Mouse (Mus musculus): Measurements from ENCODE around the gene Med26. TPM values are rescaled to one million over a fixed set of nuclear protein-coding genes. Genes with fewer than 3 reads are reported as not detected.

Gene Med26
- polyA plus RNA-seq, 1 experiment from 2014 or later: 14.8 TPM

GRCm38 (mm10) chr8:72577941-72578340, 29.9 kb upstream of the Med26 start:
- H3K9me3 ChIP-seq (ENCODE audit: control insufficient read depth, low read length): no peaks in the 10 kb centered on the region
- H3K36me3 ChIP-seq (ENCODE audit: control insufficient read depth, insufficient read depth, low read length): no peaks in the 10 kb centered on the region
- no peak overlapping the region for H3K9ac ChIP-seq (ENCODE audit: low read length)
- WGBS: 83% methylated on average over 1 of the region's 1 CpGs
- H3K27me3 ChIP-seq (ENCODE audit: control insufficient read depth, insufficient read depth, low read length): no peaks in the 10 kb centered on the region
- no peak overlapping the region for H3K4me3 ChIP-seq (ENCODE audit: low read depth, low read length)
- ATAC-seq (ENCODE audit: insufficient number of reproducible peaks, low FRiP score, low TSS enrichment, low read depth): no peak
- no peaks in the 10 kb centered on the region for H3K4me1 ChIP-seq (ENCODE audit: control insufficient read depth, insufficient read depth, low read length)
- no peak overlapping the region for H3K4me2 ChIP-seq (ENCODE audit: low read depth, severe bottlenecking)
- no peak for DNase-seq (ENCODE audit: low spot score)
- H3K27ac ChIP-seq (replicated peaks; ENCODE audit: low read depth, low read length): no peak overlapping the region

- no peak for DNase-seq (ENCODE audit: low spot score)
- Histone ChIP-seq H3K4me1 (ENCODE audit: control insufficient read depth, insufficient read depth, low read length) (peaks cover 3% of the 10 kb centered on the region; the same call in 1 of the 2 replicates), H3K9me3 (ENCODE audit: control insufficient read depth, low read length) (no peaks in the 10 kb centered on the region), H3K27me3 (ENCODE audit: control insufficient read depth, insufficient read depth, low read length) (no peaks in the 10 kb centered on the region), H3K4me3 (ENCODE audit: low read depth, low read length) (no peak overlapping the region), H3K9ac (ENCODE audit: low read length) (no peak overlapping the region), H3K4me2 (ENCODE audit: low read depth, severe bottlenecking) (no peak overlapping the region), H3K27ac (replicated peaks; ENCODE audit: low read depth, low read length) (no peak overlapping the region), H3K36me3 (ENCODE audit: control insufficient read depth, insufficient read depth, low read length) (no peaks in the 10 kb centered on the region)
- WGBS: 80% methylated on average over 3 of the region's 3 CpGs
- no peak for ATAC-seq (ENCODE audit: insufficient number of reproducible peaks, low FRiP score, low TSS enrichment, low read depth)
Measured at GRCm38 (mm10) chr8:72577266-72577665, 29.2 kb upstream of the Med26 start.

- Histone ChIP-seq H3K9me3 (ENCODE audit: control insufficient read depth, low read length) (no peaks in the 10 kb centered on the region), H3K4me1 (ENCODE audit: control insufficient read depth, insufficient read depth, low read length) (peaks cover 3% of the 10 kb centered on the region; the same call in 1 of the 2 replicates), H3K4me3 (ENCODE audit: low read depth, low read length) (no peak overlapping the region), H3K36me3 (ENCODE audit: control insufficient read depth, insufficient read depth, low read length) (no peaks in the 10 kb centered on the region), H3K9ac (ENCODE audit: low read length) (no peak overlapping the region), H3K27me3 (ENCODE audit: control insufficient read depth, insufficient read depth, low read length) (no peaks in the 10 kb centered on the region), H3K27ac (replicated peaks; ENCODE audit: low read depth, low read length) (no peak overlapping the region), H3K4me2 (ENCODE audit: low read depth, severe bottlenecking) (no peak overlapping the region)
- ATAC-seq (ENCODE audit: insufficient number of reproducible peaks, low FRiP score, low TSS enrichment, low read depth) (no peak), DNase-seq (ENCODE audit: low spot score) (no peak)
- WGBS: 91% methylated on average over 6 of the region's 6 CpGs
Measured at GRCm38 (mm10) chr8:72575915-72576314, 27.8 kb upstream of the Med26 start.

GRCm38 (mm10) chr8:72573450-72573849, 25.4 kb upstream of the Med26 start:
- no peaks in the 10 kb centered on the region; the same call in 1 of the 2 replicates for H3K36me3 ChIP-seq (ENCODE audit: control insufficient read depth, insufficient read depth, low read length)
- no peaks in the 10 kb centered on the region for H3K9me3 ChIP-seq (ENCODE audit: control insufficient read depth, low read length)
- no peak overlapping the region for H3K9ac ChIP-seq (ENCODE audit: low read length)
- H3K4me3 ChIP-seq (ENCODE audit: low read depth, low read length): no peak overlapping the region
- H3K27me3 ChIP-seq (ENCODE audit: control insufficient read depth, insufficient read depth, low read length): no peaks in the 10 kb centered on the region
- H3K4me2 ChIP-seq (ENCODE audit: low read depth, severe bottlenecking): no peak overlapping the region
- 89% methylated on average over 6 of the region's 6 CpGs for WGBS
- DNase-seq (ENCODE audit: low spot score): no peak
- ATAC-seq (ENCODE audit: insufficient number of reproducible peaks, low FRiP score, low TSS enrichment, low read depth): no peak
- H3K4me1 ChIP-seq (ENCODE audit: control insufficient read depth, insufficient read depth, low read length): peaks cover 3% of the 10 kb centered on the region; the same call in 1 of the 2 replicates
- H3K27ac ChIP-seq (replicated peaks; ENCODE audit: low read depth, low read length): no peak overlapping the region

- no peaks in the 10 kb centered on the region for H3K9me3 ChIP-seq (ENCODE audit: control insufficient read depth, low read length)
- no peaks in the 10 kb centered on the region for H3K27me3 ChIP-seq (ENCODE audit: control insufficient read depth, insufficient read depth, low read length)
- peak overlapping the region; percentile 94 for H3K4me2 ChIP-seq (ENCODE audit: low read depth, severe bottlenecking)
- 3% methylated on average over 10 of the region's 10 CpGs for WGBS
- ATAC-seq (ENCODE audit: insufficient number of reproducible peaks, low FRiP score, low TSS enrichment, low read depth) (no peak), DNase-seq (ENCODE audit: low spot score) (no peak)
- no peaks in the 10 kb centered on the region; the same call in 1 of the 2 replicates for H3K36me3 ChIP-seq (ENCODE audit: control insufficient read depth, insufficient read depth, low read length)
- no peak overlapping the region for H3K27ac ChIP-seq (replicated peaks; ENCODE audit: low read depth, low read length)
- H3K9ac ChIP-seq (ENCODE audit: low read length): peak overlapping the region; percentile 63; the same call in 1 of the 2 replicates
- peaks cover 3% of the 10 kb centered on the region; the same call in 1 of the 2 replicates for H3K4me1 ChIP-seq (ENCODE audit: control insufficient read depth, insufficient read depth, low read length)
- peak overlapping the region; percentile 63 for H3K4me3 ChIP-seq (ENCODE audit: low read depth, low read length)
Measured at GRCm38 (mm10) chr8:72572507-72572906, 24.4 kb upstream of the Med26 start.

- Histone ChIP-seq H3K9ac (ENCODE audit: low read length) (peak within 1 kb of the TSS; percentile 69), H3K4me1 (ENCODE audit: control insufficient read depth, insufficient read depth, low read length) (peaks cover 3% of the 10 kb centered on the region; the same call in 1 of the 2 replicates), H3K27ac (replicated peaks; ENCODE audit: low read depth, low read length) (peak within 1 kb of the TSS; percentile 80), H3K4me3 (ENCODE audit: low read depth, low read length) (peak within 1 kb of the TSS; percentile 63), H3K27me3 (ENCODE audit: control insufficient read depth, insufficient read depth, low read length) (no peaks in the 10 kb centered on the region), H3K4me2 (ENCODE audit: low read depth, severe bottlenecking) (peak within 1 kb of the TSS; percentile 94), H3K36me3 (ENCODE audit: control insufficient read depth, insufficient read depth, low read length) (peaks cover 1% of the 10 kb centered on the region; the same call in 1 of the 2 replicates), H3K9me3 (ENCODE audit: control insufficient read depth, low read length) (no peaks in the 10 kb centered on the region)
- WGBS: under 1% methylated on average over 45 of the region's 45 CpGs
- DNase-seq (ENCODE audit: low spot score) (peak; percentile 81), ATAC-seq (ENCODE audit: insufficient number of reproducible peaks, low FRiP score, low TSS enrichment, low read depth) (peak; percentile 36)
Measured at GRCm38 (mm10) chr8:72571611-72572473, 23.8 kb upstream of the Med26 start, which contains the start of gene Tmem38a. Tmem38a (plus strand) TSS chr8:72572055.

- DNase-seq (ENCODE audit: low spot score): peak; percentile 97
- H3K27me3 ChIP-seq (ENCODE audit: control insufficient read depth, insufficient read depth, low read length): no peaks in the 10 kb centered on the region
- ATAC-seq (ENCODE audit: insufficient number of reproducible peaks, low FRiP score, low TSS enrichment, low read depth): peak; percentile 97
- peak within 1 kb of the TSS; percentile 94 for H3K4me2 ChIP-seq (ENCODE audit: low read depth, severe bottlenecking)
- peaks cover 4% of the 10 kb centered on the region; the same call in 1 of the 2 replicates for H3K36me3 ChIP-seq (ENCODE audit: control insufficient read depth, insufficient read depth, low read length)
- H3K9ac ChIP-seq (ENCODE audit: low read length): peak within 1 kb of the TSS; percentile 69
- 0% methylated on average over 52 of the region's 52 CpGs for WGBS
- peaks cover 3% of the 10 kb centered on the region; the same call in 1 of the 2 replicates for H3K4me1 ChIP-seq (ENCODE audit: control insufficient read depth, insufficient read depth, low read length)
- H3K4me3 ChIP-seq (ENCODE audit: low read depth, low read length): peak within 1 kb of the TSS; percentile 63
- peak within 1 kb of the TSS; percentile 80 for H3K27ac ChIP-seq (replicated peaks; ENCODE audit: low read depth, low read length)
- H3K9me3 ChIP-seq (ENCODE audit: control insufficient read depth, low read length): no peaks in the 10 kb centered on the region
Measured at GRCm38 (mm10) chr8:72570633-72571610, 22.9 kb upstream of the Med26 start, which contains the start of gene Smim7. Smim7 (minus strand) TSS chr8:72571088.

- DNase-seq (ENCODE audit: low spot score) (no peak), ATAC-seq (ENCODE audit: insufficient number of reproducible peaks, low FRiP score, low TSS enrichment, low read depth) (no peak)
- 94% methylated on average over 2 of the region's 2 CpGs for WGBS
- no peaks in the 10 kb centered on the region for H3K27me3 ChIP-seq (ENCODE audit: control insufficient read depth, insufficient read depth, low read length)
- no peak overlapping the region for H3K27ac ChIP-seq (replicated peaks; ENCODE audit: low read depth, low read length)
- no peaks in the 10 kb centered on the region for H3K9me3 ChIP-seq (ENCODE audit: control insufficient read depth, low read length)
- no peak overlapping the region for H3K4me2 ChIP-seq (ENCODE audit: low read depth, severe bottlenecking)
- H3K9ac ChIP-seq (ENCODE audit: low read length): no peak overlapping the region
- no peaks in the 10 kb centered on the region for H3K4me1 ChIP-seq (ENCODE audit: control insufficient read depth, insufficient read depth, low read length)
- H3K36me3 ChIP-seq (ENCODE audit: control insufficient read depth, insufficient read depth, low read length): peaks cover 19% of the 10 kb centered on the region; the same call in 1 of the 2 replicates
- no peak overlapping the region for H3K4me3 ChIP-seq (ENCODE audit: low read depth, low read length)
Measured at GRCm38 (mm10) chr8:72565970-72566369, 17.9 kb upstream of the Med26 start.
